Mouse (Mus musculus) brain, embryonic 14.5 days (tissue): ENCODE data around the gene Slc5a11.

Source experiments
- CTCF ChIP-seq: fragments of 200-500 bp; IDR thresholded peaks from 2 replicates; pipeline ENCODE4 v1.5.1; 2012; ENCODE audit warnings: inconsistent platforms, mild to moderate bottlenecking, moderate library complexity, borderline replicate concordance; ENCODE audit not compliant: insufficient read depth, insufficient read length; ENCODE audit errors: extremely low read depth
- POLR2A ChIP-seq: fragments of 200-500 bp; IDR thresholded peaks from 2 replicates; pipeline ENCODE4 v1.6.1; 2012; ENCODE audit warnings: mild to moderate bottlenecking, inconsistent platforms, borderline replicate concordance; ENCODE audit not compliant: poor library complexity, insufficient read depth, insufficient read length, severe bottlenecking; ENCODE audit errors: extremely low read depth

DNA sequence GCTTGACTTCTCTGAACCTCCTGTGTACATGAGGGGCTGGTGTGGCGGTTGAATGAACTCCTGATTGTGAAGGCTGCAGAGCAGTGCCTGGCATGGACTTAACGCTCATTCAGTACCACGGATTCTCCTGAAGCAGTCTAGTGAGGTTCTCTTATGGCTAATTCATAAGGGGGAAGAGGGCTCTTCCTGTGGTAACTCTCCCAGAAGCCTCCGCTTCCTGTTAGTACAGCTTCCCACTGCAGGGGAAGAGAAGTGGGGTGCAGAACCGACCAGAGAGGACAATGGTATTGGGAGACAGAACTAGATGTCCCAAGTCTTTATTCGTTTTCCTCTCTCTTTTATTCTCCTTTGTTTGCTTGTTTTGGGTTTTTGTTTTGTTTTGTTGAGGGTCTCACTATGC, 25.5 kb downstream of the Slc5a11 start:
- TF ChIP-seq CTCF: no peak
- TF ChIP-seq POLR2A: no peak
